Mouse (Mus musculus): ENCODE data around the gene Zbtb11. TPM values are rescaled to one million over a fixed set of nuclear protein-coding genes. Genes with fewer than 3 reads are reported as not detected.

Gene Zbtb11
- polyA plus RNA-seq, 1 experiment from 2014 or later = 13.8 TPM

GRCm38 (mm10) chr16:55974903-55975285 is 1.2 kb downstream of the Zbtb11 start:
- Histone ChIP-seq H3K36me3 (ENCODE audit: control insufficient read depth, insufficient read depth) (peaks cover 21% of the 10 kb centered on the region), H3K9ac (ENCODE audit: low read length) (peak overlapping the region; percentile 91), H3K4me3 (ENCODE audit: low read length) (peak overlapping the region; percentile 100), H3K4me1 (ENCODE audit: control insufficient read depth, insufficient read depth, low read length) (peaks cover 16% of the 10 kb centered on the region), H3K27me3 (ENCODE audit: control insufficient read depth, insufficient read depth, low read length) (no peaks in the 10 kb centered on the region), H3K4me2 (ENCODE audit: low read depth, low read length) (peak overlapping the region; percentile 69), H3K9me3 (replicated peaks; ENCODE audit: control insufficient read depth, low read length) (no peaks in the 10 kb centered on the region), H3K27ac (ENCODE audit: low read length) (peak overlapping the region; percentile 91)
- 5% methylated on average over 14 of the region's 14 CpGs for WGBS
- no peak for ATAC-seq (replicated peaks; ENCODE audit: extremely low read depth, insufficient read depth, low FRiP score)

GRCm38 (mm10) chr16:55986001-55986400 is 12.3 kb downstream of the Zbtb11 start:
- ATAC-seq (replicated peaks; ENCODE audit: extremely low read depth, insufficient read depth, low FRiP score) = no peak
- Histone ChIP-seq H3K36me3 (ENCODE audit: control insufficient read depth, insufficient read depth) (peaks cover 27% of the 10 kb centered on the region), H3K9me3 (replicated peaks; ENCODE audit: control insufficient read depth, low read length) (no peaks in the 10 kb centered on the region), H3K27me3 (ENCODE audit: control insufficient read depth, insufficient read depth, low read length) (no peaks in the 10 kb centered on the region), H3K9ac (ENCODE audit: low read length) (no peak overlapping the region), H3K4me2 (ENCODE audit: low read depth, low read length) (no peak overlapping the region), H3K27ac (ENCODE audit: low read length) (no peak overlapping the region), H3K4me1 (ENCODE audit: control insufficient read depth, insufficient read depth, low read length) (no peaks in the 10 kb centered on the region), H3K4me3 (ENCODE audit: low read length) (no peak overlapping the region)
- WGBS = 87% methylated on average over 3 of the region's 3 CpGs

GRCm38 (mm10) chr16:55990311-55990710 is 16.6 kb downstream of the Zbtb11 start:
- Histone ChIP-seq H3K27me3 (ENCODE audit: control insufficient read depth, insufficient read depth, low read length) (no peaks in the 10 kb centered on the region), H3K9me3 (replicated peaks; ENCODE audit: control insufficient read depth, low read length) (no peaks in the 10 kb centered on the region), H3K4me2 (ENCODE audit: low read depth, low read length) (no peak overlapping the region), H3K4me3 (ENCODE audit: low read length) (no peak overlapping the region), H3K27ac (ENCODE audit: low read length) (no peak overlapping the region), H3K36me3 (ENCODE audit: control insufficient read depth, insufficient read depth) (peaks cover 25% of the 10 kb centered on the region), H3K9ac (ENCODE audit: low read length) (no peak overlapping the region), H3K4me1 (ENCODE audit: control insufficient read depth, insufficient read depth, low read length) (no peaks in the 10 kb centered on the region)
- ATAC-seq (replicated peaks; ENCODE audit: extremely low read depth, insufficient read depth, low FRiP score) = no peak
- WGBS = 94% methylated on average over 4 of the region's 4 CpGs

- WGBS = 90% methylated on average over 2 of the region's 2 CpGs
- peaks cover 32% of the 10 kb centered on the region for H3K36me3 ChIP-seq (ENCODE audit: control insufficient read depth, insufficient read depth)
Observed at GRCm38 (mm10) chr16:55994235-55994634, 20.6 kb downstream of the Zbtb11 start.

GRCm38 (mm10) chr16:56006798-56007197 is 33.1 kb downstream of the Zbtb11 start:
- H3K36me3 ChIP-seq (ENCODE audit: control insufficient read depth, insufficient read depth) = peaks cover 29% of the 10 kb centered on the region
- 80% methylated on average over 11 of the region's 11 CpGs for WGBS

More at GRCm38 (mm10) chr16:55994235-55994634, 20.6 kb downstream of the Zbtb11 start:
- H3K4me3 ChIP-seq (ENCODE audit: low read length) = no peak overlapping the region
- H3K9me3 ChIP-seq (replicated peaks; ENCODE audit: control insufficient read depth, low read length) = no peaks in the 10 kb centered on the region
- no peaks in the 10 kb centered on the region for H3K4me1 ChIP-seq (ENCODE audit: control insufficient read depth, insufficient read depth, low read length)
- ATAC-seq (replicated peaks; ENCODE audit: extremely low read depth, insufficient read depth, low FRiP score) = no peak
- H3K27ac ChIP-seq (ENCODE audit: low read length) = no peak overlapping the region
- H3K9ac ChIP-seq (ENCODE audit: low read length) = no peak overlapping the region
- H3K4me2 ChIP-seq (ENCODE audit: low read depth, low read length) = no peak overlapping the region
- H3K27me3 ChIP-seq (ENCODE audit: control insufficient read depth, insufficient read depth, low read length) = no peaks in the 10 kb centered on the region

GRCm38 (mm10) chr16:56008862-56009261 is 35.2 kb downstream of the Zbtb11 start:
- H3K27me3 ChIP-seq (ENCODE audit: control insufficient read depth, insufficient read depth, low read length) = no peaks in the 10 kb centered on the region
- H3K27ac ChIP-seq (ENCODE audit: low read length) = no peak overlapping the region
- H3K4me2 ChIP-seq (ENCODE audit: low read depth, low read length) = no peak overlapping the region
- H3K4me3 ChIP-seq (ENCODE audit: low read length) = no peak overlapping the region
- H3K36me3 ChIP-seq (ENCODE audit: control insufficient read depth, insufficient read depth) = peaks cover 33% of the 10 kb centered on the region
- no peaks in the 10 kb centered on the region; the same call in 1 of the 2 replicates for H3K9me3 ChIP-seq (replicated peaks; ENCODE audit: control insufficient read depth, low read length)
- no peaks in the 10 kb centered on the region for H3K4me1 ChIP-seq (ENCODE audit: control insufficient read depth, insufficient read depth, low read length)
- H3K9ac ChIP-seq (ENCODE audit: low read length) = no peak overlapping the region
- ATAC-seq (replicated peaks; ENCODE audit: extremely low read depth, insufficient read depth, low FRiP score) = no peak
- WGBS = 96% methylated on average over 1 of the region's 1 CpGs

More at GRCm38 (mm10) chr16:56006798-56007197, 33.1 kb downstream of the Zbtb11 start:
- Histone ChIP-seq H3K4me3 (ENCODE audit: low read length) (no peak overlapping the region), H3K27ac (ENCODE audit: low read length) (no peak overlapping the region), H3K9me3 (replicated peaks; ENCODE audit: control insufficient read depth, low read length) (no peaks in the 10 kb centered on the region), H3K9ac (ENCODE audit: low read length) (no peak overlapping the region), H3K4me1 (ENCODE audit: control insufficient read depth, insufficient read depth, low read length) (no peaks in the 10 kb centered on the region), H3K4me2 (ENCODE audit: low read depth, low read length) (no peak overlapping the region), H3K27me3 (ENCODE audit: control insufficient read depth, insufficient read depth, low read length) (no peaks in the 10 kb centered on the region)
- no peak for ATAC-seq (replicated peaks; ENCODE audit: extremely low read depth, insufficient read depth, low FRiP score)

- H3K4me1 ChIP-seq (ENCODE audit: control insufficient read depth, insufficient read depth, low read length) = no peaks in the 10 kb centered on the region
- no peak overlapping the region for H3K4me2 ChIP-seq (ENCODE audit: low read depth, low read length)
- H3K36me3 ChIP-seq (ENCODE audit: control insufficient read depth, insufficient read depth) = peaks cover 28% of the 10 kb centered on the region
- no peak for ATAC-seq (replicated peaks; ENCODE audit: extremely low read depth, insufficient read depth, low FRiP score)
- H3K4me3 ChIP-seq (ENCODE audit: low read length) = no peak overlapping the region
- 88% methylated on average over 10 of the region's 10 CpGs for WGBS
- H3K27ac ChIP-seq (ENCODE audit: low read length) = no peak overlapping the region
- no peaks in the 10 kb centered on the region for H3K27me3 ChIP-seq (ENCODE audit: control insufficient read depth, insufficient read depth, low read length)
- no peaks in the 10 kb centered on the region; the same call in 1 of the 2 replicates for H3K9me3 ChIP-seq (replicated peaks; ENCODE audit: control insufficient read depth, low read length)
- no peak overlapping the region for H3K9ac ChIP-seq (ENCODE audit: low read length)
Observed at GRCm38 (mm10) chr16:56012789-56013743, 39.4 kb downstream of the Zbtb11 start.

- ATAC-seq (replicated peaks; ENCODE audit: extremely low read depth, insufficient read depth, low FRiP score) = no peak
- 81% methylated on average over 7 of the region's 7 CpGs for WGBS
- Histone ChIP-seq H3K27me3 (ENCODE audit: control insufficient read depth, insufficient read depth, low read length) (no peaks in the 10 kb centered on the region), H3K9ac (ENCODE audit: low read length) (no peak overlapping the region), H3K4me3 (ENCODE audit: low read length) (no peak overlapping the region), H3K9me3 (replicated peaks; ENCODE audit: control insufficient read depth, low read length) (no peaks in the 10 kb centered on the region; the same call in 1 of the 2 replicates), H3K36me3 (ENCODE audit: control insufficient read depth, insufficient read depth) (peaks cover 37% of the 10 kb centered on the region), H3K4me2 (ENCODE audit: low read depth, low read length) (no peak overlapping the region), H3K27ac (ENCODE audit: low read length) (no peak overlapping the region), H3K4me1 (ENCODE audit: control insufficient read depth, insufficient read depth, low read length) (no peaks in the 10 kb centered on the region)
Observed at GRCm38 (mm10) chr16:56014076-56014475, 40.4 kb downstream of the Zbtb11 start.

GRCm38 (mm10) chr16:56019660-56020059 is 46.0 kb downstream of the Zbtb11 start:
- Histone ChIP-seq H3K27me3 (ENCODE audit: control insufficient read depth, insufficient read depth, low read length) (no peaks in the 10 kb centered on the region), H3K4me2 (ENCODE audit: low read depth, low read length) (no peak overlapping the region), H3K27ac (ENCODE audit: low read length) (no peak overlapping the region), H3K36me3 (ENCODE audit: control insufficient read depth, insufficient read depth) (peaks cover 44% of the 10 kb centered on the region), H3K9ac (ENCODE audit: low read length) (no peak overlapping the region), H3K4me3 (ENCODE audit: low read length) (no peak overlapping the region), H3K4me1 (ENCODE audit: control insufficient read depth, insufficient read depth, low read length) (no peaks in the 10 kb centered on the region), H3K9me3 (replicated peaks; ENCODE audit: control insufficient read depth, low read length) (no peaks in the 10 kb centered on the region)
- WGBS = 91% methylated on average over 7 of the region's 7 CpGs
- ATAC-seq (replicated peaks; ENCODE audit: extremely low read depth, insufficient read depth, low FRiP score) = no peak
